Mouse (Mus musculus): ENCODE measurements around the gene Crybb1.

Gene Crybb1

DNA sequence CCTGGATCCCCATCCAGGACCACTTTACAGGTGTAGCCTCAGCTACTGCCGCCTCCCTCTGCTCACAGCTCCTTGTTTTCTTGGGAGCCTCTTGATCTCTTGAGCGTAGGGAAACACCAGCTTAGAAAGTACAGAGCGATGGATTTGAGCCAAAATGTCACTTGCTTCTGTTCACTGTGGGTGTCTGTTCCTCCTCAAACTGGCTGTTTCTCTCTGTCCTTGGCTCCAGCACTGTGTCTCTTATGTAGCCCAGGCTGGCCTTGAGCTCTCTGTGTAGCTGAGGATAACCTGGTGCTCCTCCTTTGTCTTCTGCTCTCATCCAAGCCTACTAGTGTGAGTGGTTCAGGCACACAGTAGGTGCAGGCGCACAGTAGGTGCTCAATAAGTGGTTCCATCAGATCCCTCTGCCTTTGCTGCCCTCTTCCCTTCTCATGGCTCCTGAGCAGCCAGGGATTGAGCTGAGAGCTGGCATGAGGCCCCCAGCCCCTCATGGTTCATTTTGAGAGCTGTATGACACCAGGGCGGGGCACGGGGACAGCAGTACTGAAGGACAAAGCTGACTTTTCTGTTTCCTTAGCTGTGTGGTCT, 45.2 kb downstream of the Crybb1 start:
- no peak for DNase-seq (ENCODE audit: low read depth, low spot score)

DNA sequence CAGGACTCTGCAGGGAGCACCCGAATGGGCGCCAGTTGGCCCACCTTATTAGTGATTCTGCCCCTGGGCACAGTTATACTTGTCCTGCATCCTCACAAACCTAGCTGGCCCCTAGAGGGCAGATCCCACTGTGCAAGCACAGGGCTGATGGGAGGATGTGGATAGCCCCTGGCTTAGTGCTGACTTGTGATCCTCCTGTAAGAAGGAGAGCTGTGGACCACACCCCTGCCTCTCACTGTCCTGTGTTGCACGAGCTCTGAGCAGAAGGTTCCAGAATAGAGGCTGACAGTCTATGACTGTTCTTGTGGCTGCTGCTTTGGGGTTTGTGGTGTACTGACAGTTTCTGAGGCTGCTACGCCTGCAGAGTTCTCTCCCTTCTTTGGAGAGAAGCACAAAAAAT, 46.1 kb downstream of the Crybb1 start:
- peak; percentile 43 for DNase-seq (ENCODE audit: low read depth, low spot score)

DNA sequence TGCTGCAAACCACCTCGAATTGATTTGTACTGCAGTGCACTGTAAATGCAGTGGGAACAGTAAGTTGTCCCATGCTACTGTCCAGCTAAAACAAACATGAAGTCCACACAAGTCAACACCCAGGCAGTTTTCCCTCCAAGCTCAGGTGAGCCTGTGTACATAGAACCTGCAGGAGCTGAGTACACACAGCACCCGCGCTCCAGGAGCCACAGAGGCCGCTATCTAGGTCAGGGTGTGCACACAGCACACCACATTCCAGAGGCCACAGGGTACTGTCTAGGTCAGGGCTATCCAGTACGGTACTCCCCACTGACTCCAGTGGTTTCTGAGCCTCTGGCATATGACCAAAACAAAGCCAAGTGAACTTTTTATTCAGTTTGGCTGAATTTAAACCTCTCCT, 46.7 kb downstream of the Crybb1 start:
- DNase-seq (ENCODE audit: low read depth, low spot score) = no peak

DNA sequence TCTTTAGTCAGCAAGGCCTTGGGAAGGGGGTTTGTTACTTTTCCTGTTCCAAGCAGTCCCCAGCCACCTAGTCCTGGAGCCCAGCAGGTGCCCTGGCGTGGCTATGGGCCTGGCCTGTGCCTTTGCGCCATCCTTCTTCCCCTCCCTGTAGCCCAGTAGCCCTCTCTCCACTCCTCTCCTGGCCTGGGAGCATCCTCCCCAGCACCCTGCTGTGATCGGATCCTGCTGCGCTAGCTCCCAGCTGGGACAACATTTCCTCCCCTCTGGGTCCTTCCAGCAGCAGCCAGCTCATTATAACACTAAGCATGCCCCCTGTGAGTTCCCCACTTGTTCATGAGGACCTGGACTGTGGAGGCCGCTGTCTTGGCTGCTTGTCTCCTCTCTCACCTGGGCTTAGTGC, 50.2 kb downstream of the Crybb1 start:
- no peak for DNase-seq (ENCODE audit: low read depth, low spot score)

DNA sequence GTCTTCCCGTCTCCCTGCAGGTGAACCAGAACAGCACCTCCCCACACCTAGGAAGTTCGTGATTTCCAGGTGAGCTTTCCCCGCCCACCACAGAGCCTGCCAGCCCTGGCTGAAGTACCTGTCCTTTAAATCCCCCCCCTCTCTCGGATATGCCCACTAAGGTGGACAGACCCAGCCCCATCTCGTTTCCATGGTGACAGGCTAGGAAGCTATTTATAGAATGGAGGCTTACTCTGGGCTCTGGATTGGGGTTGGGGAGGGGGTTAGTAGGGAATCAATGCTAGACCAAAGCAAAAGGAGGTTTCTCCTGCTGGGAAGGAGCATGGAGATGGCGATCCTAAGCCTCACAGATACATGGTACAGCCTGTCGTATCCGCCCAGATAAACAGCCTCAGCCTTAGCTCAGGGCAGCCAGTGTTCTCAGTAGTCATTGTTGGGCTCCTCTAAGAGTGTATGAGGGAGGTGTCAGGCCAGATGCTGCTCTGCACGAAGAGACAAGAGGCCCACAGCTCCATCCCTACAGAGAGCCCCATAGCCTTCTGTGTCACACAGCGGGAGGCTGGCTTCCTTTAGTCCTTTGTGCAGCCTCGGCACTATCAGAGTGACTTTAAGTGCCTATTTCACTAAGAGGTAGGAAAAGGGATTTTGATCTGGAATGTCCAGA, 57.7 kb downstream of the Crybb1 start:
- DNase-seq (ENCODE audit: low read depth, low spot score) = no peak

DNA sequence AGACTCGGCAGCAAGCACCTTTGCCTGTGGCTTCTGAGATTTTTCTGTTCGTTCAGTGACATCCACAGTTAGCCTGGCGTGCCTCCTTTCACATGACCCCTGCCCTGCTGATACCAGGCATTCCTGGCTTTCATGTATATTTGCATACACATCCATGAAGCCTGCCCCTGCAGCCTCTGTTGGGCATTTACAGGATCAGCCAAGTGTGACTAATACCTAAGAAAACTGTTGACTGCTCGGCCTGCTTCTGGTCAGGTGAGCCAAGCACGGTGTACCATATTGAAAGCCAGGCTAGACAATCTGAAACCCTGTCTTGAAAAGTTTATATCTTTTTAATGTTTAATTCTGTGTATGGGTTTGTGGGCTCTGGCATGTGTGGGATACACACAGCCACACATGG, 60.9 kb downstream of the Crybb1 start:
- DNase-seq (ENCODE audit: low read depth, low spot score) = no peak

DNA sequence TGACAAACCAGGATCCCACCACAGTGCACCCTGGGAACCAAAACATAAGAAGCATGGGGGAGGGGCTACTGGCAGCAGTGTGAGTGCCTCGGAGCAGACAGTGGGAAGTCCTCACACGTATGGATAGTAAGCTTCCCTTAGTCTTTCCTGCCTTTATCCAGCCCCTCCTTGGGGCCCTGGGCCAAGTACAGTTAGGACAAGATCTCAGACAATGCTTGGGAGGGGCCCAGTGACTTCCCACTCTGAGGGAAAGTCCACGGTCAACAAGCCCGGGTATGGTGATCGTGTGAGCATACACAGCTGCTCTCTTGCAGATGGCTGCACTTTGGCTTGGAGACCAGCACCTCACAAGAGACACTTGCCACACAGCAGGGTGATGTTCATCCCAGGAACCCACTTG, 61.7 kb downstream of the Crybb1 start:
- no peak for DNase-seq (ENCODE audit: low read depth, low spot score)
